Mouse (Mus musculus): ENCODE data around the gene Slc7a7.
A peak's percentile ranks its signal among the peaks of the same experiment; 100 is the strongest.

Slc7a7 gene

GRCm38 (mm10) chr14:54328548-54328947 lies 89.0 kb downstream of the Slc7a7 start:
- peak; percentile 20 for DNase-seq (ENCODE audit: low read depth, low spot score)

GRCm38 (mm10) chr14:54324486-54324885 lies 93.1 kb downstream of the Slc7a7 start:
- DNase-seq (ENCODE audit: low read depth, low spot score): no peak

GRCm38 (mm10) chr14:54321556-54322376 lies 95.8 kb downstream of the Slc7a7 start:
- DNase-seq (ENCODE audit: low read depth, low spot score): no peak
